Mouse (Mus musculus): ENCODE measurements at regions not wholly inside any gene's neighbourhood (a gene's known extent, or its start where the extent isn't known, plus 50 kb on each side); places are given as distances from the start of the nearest gene placed in this dataset.

GRCm38 (mm10) chr3:121864734-121865445 is 49.8 kb upstream of the Abcd3 start:
- DNase-seq (ENCODE audit: extremely low spot score, low read depth, low spot score), result no peak
